Mouse (Mus musculus) forebrain, embryonic 15.5 days (tissue): ENCODE measurements around the gene Stk39. TPM values are rescaled to one million over a fixed set of nuclear protein-coding genes. Genes with fewer than 3 reads are reported as not detected.
A peak's percentile ranks its signal among the peaks of the same experiment; 100 is the strongest.

ENCODE experiments used
- ATAC-seq: fragments of 200-750 bp; cut with Nextera tagmentation; replicated peaks from 2 replicates; pipeline ENCODE4 v1.8.0; 2017; ENCODE audit warnings: mild to moderate bottlenecking, moderate TSS enrichment, moderate library complexity
- H3K27ac ChIP-seq: fragments of 300-500 bp; sonication (generic); replicated peaks from 2 replicates; pipeline ENCODE4 v1.5.1; 2015; ENCODE audit warnings: mild to moderate bottlenecking, inconsistent platforms
- H3K27me3 ChIP-seq: fragments of 300-500 bp; sonication (generic); 2 replicates; pipeline ENCODE4 v1.6.1; 2015; ENCODE audit warnings: inconsistent platforms
- H3K36me3 ChIP-seq: fragments of 300-500 bp; sonication (generic); 2 replicates; pipeline ENCODE4 v1.6.1; 2015; ENCODE audit warnings: mild to moderate bottlenecking, inconsistent platforms
- H3K4me1 ChIP-seq: fragments of 300-500 bp; sonication (generic); 2 replicates; pipeline ENCODE4 v1.6.1; 2015; ENCODE audit warnings: inconsistent platforms
- H3K4me2 ChIP-seq: fragments of 300-500 bp; sonication (generic); replicated peaks from 2 replicates; pipeline ENCODE4 v1.6.1; 2015; ENCODE audit warnings: mild to moderate bottlenecking, inconsistent platforms
- H3K4me3 ChIP-seq: fragments of 300-500 bp; sonication (generic); 2 replicates; pipeline ENCODE4 v1.5.1; 2015; ENCODE audit warnings: mild to moderate bottlenecking, inconsistent platforms
- H3K9ac ChIP-seq: fragments of 300-500 bp; sonication (generic); replicated peaks from 2 replicates; pipeline ENCODE4 v1.6.1; 2015; ENCODE audit warnings: mild to moderate bottlenecking, inconsistent platforms
- H3K9me3 ChIP-seq: fragments of 300-500 bp; sonication (generic); 2 replicates; pipeline ENCODE4 v1.6.1; 2016; ENCODE audit warnings: inconsistent platforms
- WGBS: fragments of 180-500 bp; shearing (Covaris S2); methylation state at CpG from one replicate; pipeline ENCODE4 v1.1.7; 2015; ENCODE audit warnings: mixed read lengths; 5-methylcytosine and 5-hydroxymethylcytosine counted together
- polyA plus RNA-seq: library from polyadenylated mRNA; unstranded; fragments of >200 nt; fragmentation: Nextera tagmentation; extraction: Ambion mirVana; gene quantifications from 2 replicates; pipeline ENCODE4 v1.2.1, GENCODE M21; 2015

Stk39 gene
- polyA plus RNA-seq, 1 experiment from 2014 or later: 22.5 TPM

- no peak for ATAC-seq
- Histone ChIP-seq H3K27me3 (no peaks in the 10 kb centered on the region), H3K9me3 (no peaks in the 10 kb centered on the region), H3K4me3 (no peak overlapping the region), H3K36me3 (no peaks in the 10 kb centered on the region), H3K27ac (no peak overlapping the region), H3K4me2 (peak overlapping the region; percentile 16), H3K9ac (no peak overlapping the region), H3K4me1 (peaks cover 26% of the 10 kb centered on the region)
- WGBS: 67% methylated on average over 3 of the region's 3 CpGs
Measured at GRCm38 (mm10) chr2:68469491-68469890, 2.6 kb downstream of the Stk39 start.

GRCm38 (mm10) chr2:68468698-68469097 lies 3.4 kb downstream of the Stk39 start:
- H3K4me1 ChIP-seq: peaks cover 26% of the 10 kb centered on the region
- no peak overlapping the region for H3K27ac ChIP-seq
- no peak overlapping the region for H3K9ac ChIP-seq
- H3K4me3 ChIP-seq: no peak overlapping the region
- no peaks in the 10 kb centered on the region for H3K27me3 ChIP-seq
- H3K4me2 ChIP-seq: no peak overlapping the region
- ATAC-seq: no peak
- no peaks in the 10 kb centered on the region for H3K36me3 ChIP-seq
- H3K9me3 ChIP-seq: no peaks in the 10 kb centered on the region
- WGBS: 33% methylated on average over 7 of the region's 7 CpGs

GRCm38 (mm10) chr2:68468259-68468658 lies 3.8 kb downstream of the Stk39 start:
- H3K4me3 ChIP-seq: no peak overlapping the region
- H3K27ac ChIP-seq: no peak overlapping the region
- H3K4me2 ChIP-seq: no peak overlapping the region
- no peak overlapping the region for H3K9ac ChIP-seq
- no peaks in the 10 kb centered on the region for H3K9me3 ChIP-seq
- ATAC-seq: no peak
- no peaks in the 10 kb centered on the region for H3K27me3 ChIP-seq
- peaks cover 26% of the 10 kb centered on the region for H3K4me1 ChIP-seq
- WGBS: 82% methylated on average over 14 of the region's 14 CpGs
- H3K36me3 ChIP-seq: no peaks in the 10 kb centered on the region

GRCm38 (mm10) chr2:68467085-68467978 lies 4.7 kb downstream of the Stk39 start:
- H3K4me1 ChIP-seq: peaks cover 23% of the 10 kb centered on the region
- no peak overlapping the region for H3K4me3 ChIP-seq
- no peak overlapping the region for H3K9ac ChIP-seq
- no peak overlapping the region for H3K27ac ChIP-seq
- H3K36me3 ChIP-seq: no peaks in the 10 kb centered on the region
- 80% methylated on average over 9 of the region's 9 CpGs for WGBS
- no peaks in the 10 kb centered on the region for H3K9me3 ChIP-seq
- no peak for ATAC-seq
- no peak overlapping the region for H3K4me2 ChIP-seq
- no peaks in the 10 kb centered on the region for H3K27me3 ChIP-seq

GRCm38 (mm10) chr2:68466124-68467070 lies 5.7 kb downstream of the Stk39 start:
- H3K27me3 ChIP-seq: no peaks in the 10 kb centered on the region
- no peak overlapping the region for H3K4me2 ChIP-seq
- peaks cover 22% of the 10 kb centered on the region for H3K4me1 ChIP-seq
- ATAC-seq: peak; percentile 14; the same call in 1 of the 2 replicates
- no peaks in the 10 kb centered on the region for H3K9me3 ChIP-seq
- H3K4me3 ChIP-seq: no peak overlapping the region
- no peak overlapping the region for H3K27ac ChIP-seq
- H3K9ac ChIP-seq: no peak overlapping the region
- no peaks in the 10 kb centered on the region for H3K36me3 ChIP-seq
- WGBS: 62% methylated on average over 19 of the region's 19 CpGs

- Histone ChIP-seq H3K9me3 (no peaks in the 10 kb centered on the region), H3K9ac (no peak overlapping the region), H3K4me2 (no peak overlapping the region), H3K27me3 (no peaks in the 10 kb centered on the region), H3K27ac (no peak overlapping the region), H3K4me1 (peaks cover 19% of the 10 kb centered on the region), H3K36me3 (no peaks in the 10 kb centered on the region), H3K4me3 (no peak overlapping the region)
- ATAC-seq: no peak
- WGBS: 81% methylated on average over 19 of the region's 19 CpGs
Measured at GRCm38 (mm10) chr2:68465266-68466123, 6.6 kb downstream of the Stk39 start.

- Histone ChIP-seq H3K9me3 (no peaks in the 10 kb centered on the region), H3K27me3 (no peaks in the 10 kb centered on the region), H3K36me3 (no peaks in the 10 kb centered on the region), H3K4me3 (no peak overlapping the region), H3K9ac (no peak overlapping the region), H3K4me1 (peaks cover 11% of the 10 kb centered on the region; the same call in 1 of the 2 replicates), H3K4me2 (no peak overlapping the region), H3K27ac (no peak overlapping the region)
- ATAC-seq: no peak
- 95% methylated on average over 4 of the region's 4 CpGs for WGBS
Measured at GRCm38 (mm10) chr2:68464456-68464855, 7.6 kb downstream of the Stk39 start.

GRCm38 (mm10) chr2:68463801-68464200 lies 8.3 kb downstream of the Stk39 start:
- H3K9me3 ChIP-seq: no peaks in the 10 kb centered on the region
- ATAC-seq: no peak
- no peaks in the 10 kb centered on the region for H3K36me3 ChIP-seq
- H3K4me1 ChIP-seq: peaks cover 5% of the 10 kb centered on the region; the same call in 1 of the 2 replicates
- no peak overlapping the region for H3K4me2 ChIP-seq
- no peak overlapping the region for H3K27ac ChIP-seq
- no peak overlapping the region for H3K9ac ChIP-seq
- H3K27me3 ChIP-seq: no peaks in the 10 kb centered on the region
- 84% methylated on average over 4 of the region's 4 CpGs for WGBS
- no peak overlapping the region for H3K4me3 ChIP-seq

- Histone ChIP-seq H3K4me1 (no peaks in the 10 kb centered on the region), H3K9me3 (no peaks in the 10 kb centered on the region), H3K4me2 (no peak overlapping the region), H3K27me3 (no peaks in the 10 kb centered on the region), H3K4me3 (no peak overlapping the region), H3K27ac (no peak overlapping the region), H3K36me3 (no peaks in the 10 kb centered on the region), H3K9ac (no peak overlapping the region)
- 92% methylated on average over 5 of the region's 5 CpGs for WGBS
- no peak for ATAC-seq
Measured at GRCm38 (mm10) chr2:68458115-68458514, 14.0 kb downstream of the Stk39 start.

GRCm38 (mm10) chr2:68457455-68458032 lies 14.5 kb downstream of the Stk39 start:
- Histone ChIP-seq H3K4me3 (no peak overlapping the region), H3K27ac (no peak overlapping the region), H3K9me3 (no peaks in the 10 kb centered on the region), H3K36me3 (no peaks in the 10 kb centered on the region), H3K4me2 (no peak overlapping the region), H3K27me3 (no peaks in the 10 kb centered on the region), H3K9ac (no peak overlapping the region), H3K4me1 (no peaks in the 10 kb centered on the region)
- 88% methylated on average over 6 of the region's 6 CpGs for WGBS
- ATAC-seq: no peak

- ATAC-seq: no peak
- no peaks in the 10 kb centered on the region for H3K36me3 ChIP-seq
Measured at GRCm38 (mm10) chr2:68456899-68457298, 15.2 kb downstream of the Stk39 start.

More at GRCm38 (mm10) chr2:68456899-68457298, 15.2 kb downstream of the Stk39 start:
- no peak overlapping the region for H3K27ac ChIP-seq
- no peaks in the 10 kb centered on the region for H3K27me3 ChIP-seq
- no peak overlapping the region for H3K4me2 ChIP-seq
- no peak overlapping the region for H3K9ac ChIP-seq
- no peaks in the 10 kb centered on the region for H3K4me1 ChIP-seq
- H3K9me3 ChIP-seq: no peaks in the 10 kb centered on the region
- H3K4me3 ChIP-seq: no peak overlapping the region
- WGBS: 90% methylated on average over 6 of the region's 6 CpGs
